Mouse (Mus musculus) adrenal gland, postnatal 10 days (tissue): ENCODE data around the gene Lrrc61. TPM values are rescaled to one million over a fixed set of nuclear protein-coding genes. Genes with fewer than 3 reads are reported as not detected.
A peak's percentile ranks its signal among the peaks of the same experiment; 100 is the strongest.

Experiments used
- DNase-seq: peaks from one replicate; pipeline ENCODE4 v3.0.0; 2021; ENCODE audit warnings: mixed read lengths
- total RNA-seq, 2 experiments: library from RNA; stranded (reverse); gene quantifications; 2 replicates each; pipeline ENCODE4 v1.2.3; 2021

Lrrc61 gene
- total RNA-seq, 2 experiments from 2014 or later: 25.1 to 27.3 TPM

DNA sequence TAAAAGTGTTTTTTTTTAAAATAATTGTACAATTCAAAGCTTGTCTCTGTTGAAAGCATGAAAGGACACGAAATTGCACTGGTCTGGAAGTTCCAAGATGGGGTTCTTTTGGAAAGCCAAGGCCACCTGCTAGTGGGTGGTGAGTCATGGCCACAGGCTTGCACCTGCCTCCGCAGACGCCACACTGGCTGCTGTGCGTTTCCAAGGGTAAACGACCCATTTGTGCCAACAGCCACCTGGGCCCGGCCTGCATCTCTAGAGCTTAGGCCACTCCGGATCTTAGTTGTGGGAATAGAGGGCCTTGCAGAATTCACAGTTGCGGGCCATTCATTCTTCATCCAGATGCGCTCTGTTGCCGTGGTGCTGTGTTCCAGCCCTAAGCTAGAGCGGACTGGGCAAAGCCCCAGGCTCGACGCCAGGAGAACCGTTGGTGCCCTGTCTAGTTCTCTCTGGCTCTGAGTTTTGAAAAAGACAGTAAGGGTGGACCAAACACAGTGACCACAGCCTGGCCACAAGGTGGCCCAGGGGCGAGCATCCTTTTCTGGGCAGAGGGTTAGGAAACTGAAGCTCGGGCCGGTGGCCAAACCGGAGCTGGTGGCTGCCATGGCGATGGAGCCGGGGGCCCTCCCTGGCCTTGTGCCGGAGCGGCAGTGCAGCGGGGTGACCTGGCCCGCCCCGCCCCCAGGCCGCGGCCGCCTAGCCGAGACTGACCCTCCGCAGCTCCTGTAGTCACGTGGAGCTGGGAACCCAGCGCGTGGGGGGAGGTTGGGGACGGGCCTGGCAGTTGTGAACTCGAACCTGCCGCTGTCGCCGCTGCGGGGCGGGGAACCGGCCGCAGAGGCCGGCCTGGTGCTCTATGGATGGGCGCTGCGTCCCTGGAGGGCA is 38.8 kb downstream of the Lrrc61 start, which contains the start of the genes Repin1 and Gm44965:
TSS of gene Repin1 (plus strand) at position 726 of the 885 bp plus-strand sequence.
TSS of gene Gm44965 (plus strand) at position 784 of the 885 bp plus-strand sequence.
- peak; percentile 98 for DNase-seq

DNA sequence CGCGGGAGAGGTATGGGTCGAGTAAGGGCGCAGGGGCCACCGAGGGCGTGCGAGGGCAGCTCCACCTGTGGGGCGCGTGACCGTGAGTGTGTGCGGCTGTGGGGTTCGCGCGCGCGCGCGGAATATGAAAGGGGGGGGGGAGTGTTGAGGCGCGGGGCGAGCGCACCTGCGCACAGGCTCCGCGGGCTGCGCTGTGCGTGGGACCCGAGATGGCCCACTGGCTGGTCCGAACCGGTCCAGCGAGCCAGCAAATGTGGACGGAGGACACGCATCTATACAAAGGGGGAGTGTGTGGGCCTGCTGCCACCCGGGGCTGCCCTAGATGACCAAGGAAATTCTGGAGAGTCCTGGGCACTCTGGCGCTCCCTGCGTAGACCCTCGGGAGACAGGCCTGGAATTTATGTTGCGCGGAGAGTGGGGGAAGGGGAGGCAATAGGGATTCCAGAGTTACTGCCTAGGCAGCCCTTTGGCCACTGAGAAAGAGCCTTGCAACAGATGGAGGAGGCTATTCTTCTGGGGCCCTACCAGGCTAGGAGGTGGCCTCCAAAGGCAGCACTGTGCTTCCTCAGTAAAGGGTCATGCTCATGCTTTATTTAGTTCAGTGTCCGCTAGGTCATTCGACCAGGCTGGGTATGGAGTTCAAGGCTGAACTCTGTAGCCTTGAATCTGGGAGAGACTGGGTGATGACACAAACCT is 39.6 kb downstream of the Lrrc61 start:
- peak; percentile 59 for DNase-seq

DNA sequence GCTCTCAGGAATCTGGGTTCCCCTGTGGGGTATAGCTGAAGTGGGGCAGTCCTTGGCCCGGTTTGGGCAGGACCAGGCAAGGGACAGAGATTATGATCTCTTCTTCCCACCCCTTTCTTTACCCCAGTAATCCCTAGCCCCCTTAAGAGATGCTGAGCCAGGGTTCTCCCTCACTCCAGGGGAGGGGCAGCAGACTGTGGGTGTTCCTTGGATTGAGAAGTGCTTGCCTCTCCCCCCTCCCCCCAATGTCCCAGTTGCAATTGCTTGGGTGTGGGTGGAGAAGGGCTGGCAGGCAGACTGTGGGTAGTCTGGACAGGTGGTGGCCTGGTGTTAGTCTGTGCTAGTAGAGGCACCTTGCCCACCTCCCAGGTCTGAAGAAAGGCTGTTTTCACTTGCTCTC is 40.7 kb downstream of the Lrrc61 start:
- no peak for DNase-seq

DNA sequence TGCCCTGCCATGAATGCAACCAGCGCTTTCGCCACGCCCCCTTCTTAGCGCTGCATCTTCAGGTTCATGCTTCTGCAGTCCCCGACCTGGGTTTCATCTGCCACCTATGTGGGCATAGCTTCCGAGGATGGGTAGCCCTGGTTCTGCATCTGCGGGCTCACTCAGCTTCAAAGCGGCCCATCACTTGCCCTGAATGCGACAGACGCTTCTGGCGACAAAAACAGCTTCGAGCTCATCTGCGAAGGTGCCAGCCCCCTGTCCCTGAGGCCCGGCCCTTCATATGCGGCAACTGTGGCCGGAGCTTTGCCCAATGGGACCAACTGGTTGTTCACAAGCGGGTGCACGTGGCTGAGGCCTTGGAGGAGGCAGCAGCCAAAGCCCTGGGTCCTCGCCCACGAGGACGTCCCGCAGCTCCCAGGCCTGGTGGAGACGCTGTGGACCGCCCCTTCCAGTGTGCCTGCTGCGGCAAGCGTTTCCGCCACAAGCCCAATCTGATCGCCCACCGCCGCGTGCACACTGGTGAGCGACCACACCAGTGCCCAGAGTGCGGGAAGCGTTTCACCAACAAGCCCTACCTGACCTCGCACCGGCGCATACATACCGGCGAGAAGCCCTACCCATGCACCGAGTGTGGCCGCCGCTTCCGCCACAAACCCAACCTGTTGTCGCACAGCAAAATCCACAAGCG is 42.1 kb downstream of the Lrrc61 start:
- no peak for DNase-seq

DNA sequence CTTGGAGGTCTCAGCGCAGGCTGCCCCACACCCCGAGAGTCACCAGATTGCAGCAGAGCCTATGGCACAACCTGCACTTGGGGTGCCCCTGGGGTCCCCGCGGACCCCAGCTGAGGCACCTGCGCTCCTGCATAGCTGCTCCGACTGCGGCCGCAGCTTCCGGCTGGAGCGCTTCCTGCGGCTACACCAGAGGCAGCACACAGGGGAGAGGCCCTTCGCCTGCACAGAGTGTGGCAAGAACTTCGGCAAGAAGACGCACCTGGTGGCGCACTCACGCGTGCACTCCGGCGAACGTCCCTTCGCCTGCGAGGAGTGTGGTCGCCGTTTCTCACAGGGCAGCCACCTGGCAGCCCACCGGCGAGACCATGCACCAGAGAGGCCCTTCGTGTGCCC is 42.6 kb downstream of the Lrrc61 start:
- no peak for DNase-seq

DNA sequence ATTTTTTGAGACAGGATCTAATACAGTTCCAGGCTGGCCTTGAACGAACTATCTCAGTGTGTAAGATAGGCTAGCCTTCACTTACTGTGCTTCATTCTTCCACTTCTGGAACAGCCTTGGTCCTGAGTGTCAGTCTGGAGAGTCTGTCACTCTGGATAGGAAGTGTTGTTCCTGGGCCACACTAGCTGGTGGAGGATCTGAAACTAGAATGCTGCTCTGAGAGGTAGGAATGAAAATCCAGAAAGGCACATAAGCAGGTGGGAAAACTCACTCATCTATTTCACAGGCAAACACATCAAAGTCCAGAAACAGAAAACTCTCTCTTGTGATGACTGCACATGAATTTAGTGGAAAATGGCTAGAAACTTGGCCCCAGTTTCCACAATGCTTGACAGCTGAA is 46.0 kb downstream of the Lrrc61 start:
- no peak for DNase-seq

DNA sequence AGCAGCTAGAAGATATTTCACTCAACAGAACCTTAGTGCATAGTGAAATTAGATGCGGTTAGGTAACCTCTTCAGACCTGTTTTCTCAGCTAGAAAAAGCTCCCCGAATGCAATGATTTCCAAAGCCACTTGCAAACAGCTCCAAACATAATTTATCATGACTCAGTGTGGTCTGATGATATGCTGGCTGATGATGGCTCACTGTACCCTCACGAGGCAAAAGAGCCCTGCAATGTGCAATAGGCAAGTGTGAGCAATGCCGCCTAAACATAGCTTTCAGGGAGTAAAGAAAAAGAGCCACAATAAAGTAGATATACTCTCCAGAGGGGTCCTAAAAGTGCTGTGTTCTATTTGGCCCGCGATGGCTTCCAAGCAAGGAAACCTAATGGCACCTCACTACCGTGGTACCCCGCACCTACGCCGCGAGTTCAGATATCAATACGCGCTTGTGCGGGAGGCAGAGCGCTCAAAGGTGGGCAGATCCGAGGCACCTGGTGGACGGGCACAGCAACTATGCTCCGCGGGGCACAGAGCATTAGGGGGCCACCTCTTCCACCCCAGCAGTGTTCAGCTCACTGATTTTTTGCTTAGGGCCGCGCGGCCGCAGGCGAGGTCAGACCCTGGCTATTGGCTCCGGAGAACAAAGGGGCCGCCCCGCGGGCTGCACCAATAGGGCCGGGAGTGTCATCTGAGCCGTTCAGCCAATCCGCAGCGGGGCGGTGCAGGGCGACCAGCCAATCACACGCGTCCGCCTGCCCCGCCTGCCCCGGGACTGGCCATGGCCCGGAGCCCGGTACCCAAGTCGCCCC is 46.9 kb downstream of the Lrrc61 start, which contains the start of gene Zfp775:
TSS of gene Zfp775 (plus strand) at position 793 of the 809 bp plus-strand sequence.
- peak; percentile 98 for DNase-seq

DNA sequence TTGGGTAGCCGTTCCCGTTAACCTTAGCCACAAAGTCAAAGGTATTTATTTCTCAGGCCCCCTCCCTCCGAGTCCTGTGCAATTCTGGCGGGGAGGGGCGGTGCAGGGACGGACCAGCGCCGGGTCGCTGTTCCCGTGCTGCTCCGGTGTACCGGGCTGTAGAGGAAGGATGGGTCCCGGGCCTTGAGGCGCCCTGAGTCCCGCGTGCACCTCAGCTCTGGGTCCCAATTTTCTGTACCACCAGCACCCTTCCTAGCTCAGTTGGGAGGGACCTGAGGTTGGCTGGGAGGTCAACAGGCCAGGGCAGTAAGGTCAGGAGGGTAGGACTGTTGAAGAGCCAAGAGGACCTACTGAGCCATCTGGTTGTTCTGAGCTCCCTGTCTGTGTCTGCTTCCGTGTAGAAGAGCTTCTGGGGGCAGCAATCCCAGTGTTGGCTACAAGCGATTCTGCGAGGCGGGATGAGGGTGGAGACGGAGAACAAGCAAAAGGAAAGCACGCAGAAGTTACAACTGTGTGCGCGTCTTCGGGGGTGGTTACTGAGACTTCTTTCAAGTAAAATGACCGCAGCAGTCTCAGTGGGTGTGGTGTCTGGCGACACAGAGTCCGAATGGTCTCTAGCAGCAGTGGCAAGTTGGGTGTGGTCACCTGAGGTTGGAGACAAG is 47.6 kb downstream of the Lrrc61 start:
- DNase-seq: peak; percentile 51

DNA sequence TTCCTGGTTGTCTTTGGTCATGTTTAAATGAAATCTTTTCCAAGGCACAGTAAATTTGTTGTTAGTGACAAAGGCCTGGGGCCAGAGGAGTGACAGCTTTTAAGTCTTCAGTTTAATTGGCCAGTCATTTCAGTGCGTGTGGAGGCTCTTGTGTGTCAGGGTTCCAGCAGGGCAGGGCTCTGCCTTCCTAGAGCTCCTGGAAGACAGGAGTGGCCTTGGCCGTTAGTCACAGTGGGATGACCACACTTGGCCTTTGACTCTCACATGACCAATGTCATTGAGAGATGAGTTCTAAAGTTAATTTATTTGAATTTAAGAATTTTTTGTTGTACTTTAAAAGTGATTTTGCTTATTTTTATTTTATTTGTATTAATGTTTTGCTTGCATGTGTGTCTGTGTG is 53.5 kb downstream of the Lrrc61 start:
- peak; percentile 58 for DNase-seq

DNA sequence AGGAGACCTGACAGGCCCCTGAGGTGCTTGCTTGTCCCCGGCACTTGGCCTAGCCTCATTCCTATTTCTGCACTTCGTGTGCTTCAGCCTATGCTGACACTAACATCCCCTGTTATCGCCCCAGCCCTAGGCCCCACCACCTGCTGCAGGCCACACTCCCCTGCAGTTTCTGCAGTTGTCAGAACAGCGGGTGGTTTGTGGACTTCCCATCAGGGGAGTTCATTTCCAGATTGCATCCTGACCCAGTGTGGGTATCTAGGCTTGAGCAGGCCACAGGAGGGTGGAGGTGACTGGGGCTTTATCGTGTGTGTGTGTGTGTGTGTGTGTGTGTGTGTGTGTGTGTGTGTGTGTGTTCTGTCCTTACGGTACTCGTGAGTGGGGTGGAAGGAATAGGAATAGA is 54.9 kb downstream of the Lrrc61 start:
- DNase-seq: no peak

DNA sequence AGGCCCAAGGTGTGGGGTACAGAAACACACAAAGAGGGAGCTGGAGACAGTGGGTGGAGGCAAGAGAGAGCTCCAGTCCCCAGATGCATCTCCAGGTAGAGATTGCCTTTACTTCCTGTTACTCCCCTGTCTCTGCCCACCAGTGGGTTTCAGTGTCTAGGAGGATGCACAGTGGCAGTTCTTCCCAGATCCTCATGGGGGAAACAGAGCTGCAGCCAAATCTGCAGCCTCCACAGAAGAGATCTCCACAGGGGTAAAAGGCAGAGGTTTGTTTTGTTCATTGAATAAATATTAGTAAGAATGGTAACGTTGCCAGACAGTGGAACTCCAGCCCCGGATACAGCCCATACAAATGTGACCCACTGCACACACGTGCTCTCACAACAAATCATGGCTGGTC is 56.1 kb downstream of the Lrrc61 start:
- DNase-seq: no peak

DNA sequence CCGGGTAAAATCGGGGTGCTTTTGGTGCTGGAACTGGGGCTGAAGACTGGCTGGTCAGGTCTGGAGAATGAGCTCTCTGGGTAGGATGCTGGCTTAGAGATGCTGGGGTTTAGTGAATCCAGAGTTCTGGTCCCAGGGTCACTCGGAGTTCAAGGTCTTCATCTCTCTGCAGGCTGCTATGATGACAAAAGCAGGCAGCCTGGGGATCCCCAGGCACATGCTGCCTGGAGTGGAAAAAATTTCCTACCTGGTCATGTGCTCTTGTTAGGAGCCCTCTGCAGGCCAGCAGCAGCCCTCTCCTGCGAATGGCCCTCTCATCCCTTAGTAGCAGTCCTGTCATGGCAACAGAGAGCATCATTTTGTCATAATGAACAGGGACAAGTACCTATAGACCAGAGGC is 58.9 kb downstream of the Lrrc61 start:
- DNase-seq: no peak

DNA sequence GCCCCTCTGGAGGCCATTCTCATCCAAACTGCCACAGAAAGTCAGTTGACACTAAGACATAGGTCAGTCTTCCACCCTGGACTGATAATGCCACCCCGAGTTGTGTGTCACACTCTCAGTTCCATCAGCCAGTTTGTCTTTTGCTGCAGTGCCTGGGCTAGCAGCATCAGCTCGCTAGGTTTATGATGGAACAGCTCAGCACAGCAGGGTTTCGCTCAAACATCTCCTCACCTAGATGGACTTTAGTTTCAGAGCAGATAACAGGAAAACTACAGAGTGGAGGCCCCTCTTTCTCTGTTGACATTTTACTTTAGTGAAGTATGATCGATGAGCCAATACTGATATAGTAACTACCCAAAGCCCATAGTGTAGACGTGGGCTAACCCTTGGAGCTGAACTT is 60.2 kb downstream of the Lrrc61 start:
- no peak for DNase-seq

DNA sequence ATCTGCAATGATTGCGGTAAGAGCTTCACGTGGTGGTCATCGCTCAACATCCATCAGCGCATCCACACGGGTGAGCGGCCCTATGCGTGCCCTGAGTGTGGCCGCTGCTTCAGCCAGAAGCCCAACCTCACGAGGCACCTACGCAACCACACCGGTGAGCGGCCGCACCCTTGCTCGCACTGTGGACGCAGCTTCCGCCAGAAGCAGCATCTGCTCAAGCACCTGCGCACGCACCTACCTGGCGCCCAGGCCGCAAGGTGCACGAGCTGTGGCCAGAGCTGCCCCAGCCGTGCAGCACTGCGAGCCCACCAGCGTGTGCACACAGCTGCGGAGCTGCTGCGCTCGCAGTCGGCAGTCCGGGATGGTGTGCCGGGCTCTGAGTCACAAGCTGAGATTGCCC is 65.4 kb downstream of the Lrrc61 start:
- no peak for DNase-seq

Other genes starting within 250 kb of the Lrrc61 start
- 10 to 100 TPM; 20.9 to 38.5 TPM for gene Krba1, start 159.2 kb upstream of the Lrrc61 start, total RNA-seq
- gene Zfp467, start 109.0 kb upstream of the Lrrc61 start, total RNA-seq: 10 to 100 TPM; 33.2 to 50.2 TPM
- 1 to 10 TPM; 1.5 to 2.9 TPM for gene Sspo, start 106.6 kb upstream of the Lrrc61 start, total RNA-seq
- gene Atp6v0e2, start 17.2 kb upstream of the Lrrc61 start, total RNA-seq: 10 to 100 TPM; 35.9 to 42.8 TPM
- 100 to 1,000 TPM; 198 to 328 TPM for gene Rarres2, start 18.0 kb downstream of the Lrrc61 start, total RNA-seq
- not detected for gene Gm45021, start 34.8 kb downstream of the Lrrc61 start, total RNA-seq
- 10 to 100 TPM; 37.6 to 42.0 TPM for gene Repin1, start 39.1 kb downstream of the Lrrc61 start, total RNA-seq
- gene Gm44965, start 39.1 kb downstream of the Lrrc61 start, total RNA-seq: 1 to 10 TPM in 1 of 2 experiments, not detected in 1; 1.3 TPM
- gene Zfp775, start 47.3 kb downstream of the Lrrc61 start, total RNA-seq: 1 to 10 TPM; 6.1 to 6.2 TPM
- 1 to 10 TPM; 1.7 to 3.6 TPM for gene AI854703, start 72.0 kb downstream of the Lrrc61 start, total RNA-seq
- 10 to 100 TPM; 11.7 to 14.8 TPM for gene Gimap8, start 92.4 kb downstream of the Lrrc61 start, total RNA-seq
- 1 to 10 TPM; 9.0 TPM for gene Gimap9, start 121.3 kb downstream of the Lrrc61 start, total RNA-seq
- gene Gimap4, start 129.8 kb downstream of the Lrrc61 start, total RNA-seq: 10 to 100 TPM; 50.2 to 52.8 TPM
- 10 to 100 TPM; 70.8 to 75.9 TPM for gene Gimap6, start 153.4 kb downstream of the Lrrc61 start, total RNA-seq
- gene Gm28053, start 163.8 kb downstream of the Lrrc61 start, total RNA-seq: 10 to 100 TPM in 1 of 2 experiments, 1 to 10 TPM in 1; 9.1 to 10.3 TPM
- gene Gimap7, start 163.8 kb downstream of the Lrrc61 start, total RNA-seq: 1 to 10 TPM in 1 of 2 experiments, under 1 TPM in 1; 0.96 to 1.6 TPM
- gene Gimap1, start 184.3 kb downstream of the Lrrc61 start, total RNA-seq: 10 to 100 TPM; 18.7 to 24.2 TPM
- gene Gimap5, start 191.4 kb downstream of the Lrrc61 start, total RNA-seq: 10 to 100 TPM; 14.2 to 19.5 TPM
- 1 to 10 TPM; 4.5 to 5.4 TPM for gene Gimap3, start 216.1 kb downstream of the Lrrc61 start, total RNA-seq